Mouse (Mus musculus) ES-E14 (cell line): ENCODE measurements at regions not wholly inside any gene's neighbourhood (a gene's known extent, or its start where the extent isn't known, plus 50 kb on each side); places are given as distances from the start of the nearest gene placed in this dataset.

Experiments used
- CHD2 ChIP-seq: IDR thresholded peaks from 2 replicates; pipeline ENCODE4 v1.6.1; 2014; ENCODE audit warnings: mild to moderate bottlenecking, low read depth, low read length, inconsistent platforms
- HCFC1 ChIP-seq: IDR thresholded peaks from 2 replicates; pipeline ENCODE4 v1.6.1; 2012; ENCODE audit warnings: low read length, inconsistent platforms, borderline replicate concordance; ENCODE audit not compliant: insufficient read depth
- ZC3H11A ChIP-seq: IDR thresholded peaks from 2 replicates; pipeline ENCODE4 v1.6.1; 2012; ENCODE audit warnings: low read depth, mild to moderate bottlenecking, inconsistent platforms, low read length, borderline replicate concordance
- ZNF384 ChIP-seq: IDR thresholded peaks from 2 replicates; pipeline ENCODE4 v1.6.1; 2012; ENCODE audit warnings: low read depth, low read length, inconsistent platforms

DNA sequence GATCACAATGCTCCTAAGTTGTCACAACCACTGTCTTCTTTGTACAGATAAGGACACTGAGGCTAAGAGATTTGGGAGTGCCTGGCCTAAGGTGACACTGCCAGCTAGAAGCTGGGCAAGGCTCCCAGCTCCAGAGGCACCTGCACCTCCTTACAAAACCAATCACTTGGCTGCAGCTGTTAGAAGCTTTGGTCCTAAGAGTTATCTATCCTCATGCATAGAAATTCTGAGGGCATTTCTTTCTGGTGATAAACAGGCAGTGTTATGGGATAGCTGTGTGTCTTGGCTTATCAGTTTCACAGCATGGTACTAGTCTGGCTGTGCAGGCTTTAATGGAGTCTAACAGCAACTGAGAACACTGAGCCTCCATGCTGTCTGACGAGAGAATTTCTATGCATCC, 226.2 kb downstream of the Fam49a start:
- TF ChIP-seq HCFC1 (no peak), ZC3H11A (no peak), CHD2 (no peak), ZNF384 (no peak)
